Mouse (Mus musculus) forebrain, postnatal 0 days (tissue): ENCODE results near the gene Cfap206. TPM values are rescaled to one million over a fixed set of nuclear protein-coding genes. Genes with fewer than 3 reads are reported as not detected.

Experiments
- ATAC-seq: fragments of 200-750 bp; cut with Nextera tagmentation; 2 replicates; pipeline ENCODE4 v1.8.0; 2017; ENCODE audit warnings: mild to moderate bottlenecking, moderate library complexity
- DNase-seq: peaks from one replicate; pipeline ENCODE4 v3.0.0-alpha.2; 2015
- H3K27ac ChIP-seq: fragments of 300-500 bp; sonication (generic); 2 replicates; pipeline ENCODE4 v1.5.1; 2014; ENCODE audit warnings: low read depth, mild to moderate bottlenecking, antibody characterized with exemption, low read length, moderate library complexity, mixed read lengths
- H3K27me3 ChIP-seq: fragments of 300-500 bp; sonication (generic); 2 replicates; pipeline ENCODE4 v1.6.1; 2014; ENCODE audit warnings: mild to moderate bottlenecking, low read length, mixed read lengths; ENCODE audit not compliant: insufficient read depth
- H3K36me3 ChIP-seq: fragments of 300-500 bp; sonication (generic); 2 replicates; pipeline ENCODE4 v1.6.1; 2014; ENCODE audit warnings: mild to moderate bottlenecking, moderate library complexity; ENCODE audit not compliant: insufficient read depth
- H3K4me1 ChIP-seq: fragments of 300-500 bp; sonication (generic); 2 replicates; pipeline ENCODE4 v1.6.1; 2014; ENCODE audit warnings: antibody characterized with exemption; ENCODE audit not compliant: insufficient read depth
- H3K4me2 ChIP-seq: fragments of 300-500 bp; sonication (generic); 2 replicates; pipeline ENCODE4 v1.6.1; 2014; ENCODE audit warnings: low read depth, mild to moderate bottlenecking, moderate library complexity
- H3K4me3 ChIP-seq: fragments of 300-500 bp; sonication (generic); 2 replicates; pipeline ENCODE4 v1.5.1; 2014; ENCODE audit warnings: low read depth, low read length, mixed read lengths
- H3K9ac ChIP-seq: fragments of 300-500 bp; sonication (generic); 2 replicates; pipeline ENCODE4 v1.6.1; 2014; ENCODE audit warnings: mild to moderate bottlenecking
- H3K9me3 ChIP-seq: fragments of 300-500 bp; sonication (generic); 2 replicates; pipeline ENCODE4 v1.6.1; 2016; ENCODE audit warnings: low read length
- CTCF ChIP-seq: sonication (generic); IDR thresholded peaks from 2 replicates; pipeline ENCODE4 v1.5.1; 2016; ENCODE audit warnings: antibody characterized with exemption, control low read depth, low read depth
- WGBS: fragments of 180-500 bp; shearing (Covaris S2); extraction: QIAGEN DNeasy Blood & Tissue Kit; methylation state at CpG from one replicate; pipeline ENCODE4 v1.1.7; 2014; 5-methylcytosine and 5-hydroxymethylcytosine counted together
- polyA plus RNA-seq: library from polyadenylated mRNA; unstranded; fragments of >200 nt; fragmentation: Nextera tagmentation; extraction: Ambion mirVana; gene quantifications from 2 replicates; pipeline ENCODE4 v1.2.1, GENCODE M21; 2015
- total RNA-seq: library from RNA; depleted of rRNA; stranded (reverse); fragments of >200 nt; gene quantifications from 2 replicates; pipeline ENCODE4 v1.2.3, GENCODE M21; 2014

Cfap206 gene
- total and polyA plus RNA-seq, 2 experiments from 2014 or later, result 5.7 to 6.3 TPM

DNA sequence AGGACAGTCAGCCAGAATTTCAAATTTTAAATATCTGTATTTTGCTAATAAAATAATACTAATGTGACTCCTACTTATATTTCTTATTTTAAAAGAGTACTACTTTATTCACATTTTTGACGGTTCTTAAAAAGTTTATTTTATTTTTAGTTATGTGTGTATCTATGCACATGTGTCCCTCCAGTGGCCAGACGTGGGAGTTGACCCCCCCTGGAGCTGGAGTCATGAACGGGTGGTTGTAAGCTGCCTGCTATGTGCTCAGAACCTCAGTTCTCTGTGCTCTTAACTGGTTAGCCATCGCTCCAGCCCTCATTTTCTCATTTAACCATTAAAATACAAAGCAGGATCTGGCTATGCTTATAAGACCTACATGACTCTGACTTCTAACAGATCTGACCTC, 27.0 kb downstream of the Cfap206 start:
- no peak overlapping the region for H3K9ac ChIP-seq
- ATAC-seq (no peak), DNase-seq (no peak)
- no peak overlapping the region for H3K4me3 ChIP-seq
- no peaks in the 10 kb centered on the region for H3K36me3 ChIP-seq
- no peaks in the 10 kb centered on the region for H3K4me1 ChIP-seq
- no peak for TF ChIP-seq CTCF
- H3K27me3 ChIP-seq, result no peaks in the 10 kb centered on the region
- H3K27ac ChIP-seq, result no peak overlapping the region
- H3K4me2 ChIP-seq, result no peak overlapping the region
- H3K9me3 ChIP-seq, result no peaks in the 10 kb centered on the region
- 68% methylated on average over 4 of the region's 4 CpGs for WGBS

DNA sequence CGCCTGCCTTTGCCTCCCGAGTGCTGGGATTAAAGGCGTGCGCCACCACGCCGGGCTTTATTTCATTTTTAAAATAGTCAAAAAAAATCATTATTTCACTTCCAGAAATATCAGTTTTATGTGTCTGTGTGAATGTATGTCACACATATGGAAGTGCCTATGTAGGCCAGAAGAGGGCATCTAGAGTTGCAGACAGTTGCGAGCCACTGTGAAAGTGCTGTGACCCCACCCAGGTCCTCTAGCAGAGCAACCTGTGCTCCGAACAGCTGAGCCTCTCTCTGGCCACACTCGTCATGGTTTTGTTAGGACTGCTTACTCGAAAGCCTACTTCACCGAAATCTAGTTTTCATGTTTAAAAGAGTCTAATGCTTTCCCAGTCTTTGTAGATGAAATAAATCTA, 27.8 kb downstream of the Cfap206 start:
- no peak for DNase-seq
- no peak overlapping the region for H3K9ac ChIP-seq
- WGBS, result 97% methylated on average over 11 of the region's 11 CpGs
- H3K4me3 ChIP-seq, result no peak overlapping the region
- no peak for TF ChIP-seq CTCF
- no peak overlapping the region for H3K27ac ChIP-seq
- H3K9me3 ChIP-seq, result no peaks in the 10 kb centered on the region
- no peaks in the 10 kb centered on the region for H3K27me3 ChIP-seq
- no peak overlapping the region for H3K4me2 ChIP-seq
- ATAC-seq, result no peak
- no peaks in the 10 kb centered on the region for H3K4me1 ChIP-seq
- no peaks in the 10 kb centered on the region for H3K36me3 ChIP-seq

DNA sequence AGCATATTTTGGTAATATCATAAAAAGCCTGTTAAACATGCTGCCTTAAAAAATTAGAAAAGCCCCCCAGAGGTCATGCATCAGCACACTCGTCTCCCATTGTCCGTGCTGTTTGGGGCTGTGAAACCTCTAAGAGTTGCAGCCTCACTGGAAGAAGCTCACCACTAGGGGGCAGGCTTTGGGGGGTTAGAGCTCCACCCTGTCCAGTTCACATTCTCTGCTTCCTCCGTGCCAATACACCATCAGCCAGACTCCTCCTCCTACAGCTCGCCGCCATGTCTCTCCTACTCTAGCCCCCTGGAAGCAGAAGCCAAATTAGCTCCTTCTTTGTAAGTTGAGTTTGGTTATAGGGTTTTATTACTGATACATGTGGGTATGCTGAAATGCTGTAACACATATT, 28.5 kb downstream of the Cfap206 start:
- H3K4me1 ChIP-seq, result no peaks in the 10 kb centered on the region

DNA sequence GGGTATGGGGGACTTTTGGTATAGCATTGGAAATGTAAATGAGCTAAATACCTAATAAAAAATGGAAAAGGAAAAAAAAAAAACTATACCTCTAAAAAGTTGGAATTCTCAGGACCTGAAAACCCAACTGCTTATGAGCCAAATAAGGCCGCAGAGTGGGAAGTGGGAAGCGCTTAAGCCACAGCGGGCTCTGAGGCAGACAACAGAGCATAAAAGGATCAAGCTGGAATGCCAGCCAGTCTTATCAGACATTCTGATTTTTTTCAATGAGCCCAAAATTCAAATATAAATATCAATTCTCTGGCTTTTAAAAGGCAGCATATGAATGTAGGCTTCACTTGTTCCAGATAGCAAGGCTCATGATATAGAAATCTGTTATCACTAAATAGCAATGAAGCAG, 42.0 kb downstream of the Cfap206 start:
- Histone ChIP-seq H3K27ac (0 out of 2 replicates have a peak overlapping the region, but pooled peaks have one; percentile 45), H3K9ac (no peak overlapping the region), H3K27me3 (no peaks in the 10 kb centered on the region), H3K36me3 (no peaks in the 10 kb centered on the region), H3K4me2 (peak overlapping the region; percentile 48), H3K4me3 (no peak overlapping the region), H3K4me1 (0 out of 2 replicates have a peak, but pooled peaks cover 5% of the 10 kb centered on the region), H3K9me3 (no peaks in the 10 kb centered on the region)
- WGBS, result 77% methylated on average over 3 of the region's 3 CpGs
- peak; percentile 11 for DNase-seq
- TF ChIP-seq CTCF, result no peak
- ATAC-seq, result no peak

More for the DNA sequence above, 28.5 kb downstream of the Cfap206 start:
- Histone ChIP-seq H3K4me2 (no peak overlapping the region), H3K36me3 (no peaks in the 10 kb centered on the region), H3K4me3 (no peak overlapping the region), H3K27me3 (no peaks in the 10 kb centered on the region), H3K9me3 (no peaks in the 10 kb centered on the region), H3K27ac (no peak overlapping the region), H3K9ac (no peak overlapping the region)
- TF ChIP-seq CTCF, result peak; percentile 53
- ATAC-seq, result peak; percentile 32; the same call in 1 of the 2 replicates
- DNase-seq, result peak; percentile 18
- whole genome bisulfite sequencing, result 37% methylated on average over 5 of the region's 5 CpGs

DNA sequence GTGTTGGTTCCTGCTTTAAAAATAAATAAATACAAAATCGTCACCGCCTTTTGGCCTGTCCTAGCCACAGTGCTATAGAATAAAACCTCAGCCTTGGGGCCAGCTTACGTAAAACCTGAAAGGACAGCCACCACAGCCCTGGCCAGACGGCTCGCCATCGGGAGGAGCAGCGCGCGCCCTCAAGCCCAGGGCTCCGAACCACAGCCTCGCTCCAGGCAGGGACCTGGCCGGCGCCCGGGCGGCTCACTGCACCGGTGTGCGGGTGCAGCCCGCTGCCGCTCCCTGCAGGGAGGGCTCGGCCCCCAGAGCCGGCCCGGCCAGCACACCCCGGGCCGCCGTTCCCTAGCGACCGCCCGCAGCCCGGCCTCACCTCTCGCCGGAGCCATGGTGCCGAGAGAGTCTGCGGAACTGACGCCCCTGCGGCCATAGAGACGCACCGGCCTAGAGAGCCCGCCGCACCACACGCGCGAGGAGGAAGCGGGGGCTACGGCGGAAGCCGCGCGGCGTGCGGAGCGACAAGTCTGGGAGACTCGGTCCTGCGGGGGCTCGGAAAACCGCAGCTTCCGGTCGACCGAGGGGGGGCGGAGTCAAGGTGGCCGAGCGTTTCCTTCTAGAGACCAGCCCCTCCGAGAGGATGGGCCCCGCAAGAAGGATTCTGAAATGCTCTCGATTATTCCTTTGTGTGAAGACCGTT, 43.0 kb downstream of the Cfap206 start, which contains the start of gene Slc35a1:
Gene Slc35a1 (minus strand): TSS at position 565 of the 694 bp plus-strand sequence.
- Histone ChIP-seq H3K9me3 (no peaks in the 10 kb centered on the region), H3K4me3 (peak within 1 kb of the TSS; percentile 91), H3K4me1 (0 out of 2 replicates have a peak, but pooled peaks cover 5% of the 10 kb centered on the region), H3K27ac (peak within 1 kb of the TSS; percentile 93), H3K9ac (peak within 1 kb of the TSS; percentile 98), H3K36me3 (0 out of 2 replicates have a peak, but pooled peaks cover 6% of the 10 kb centered on the region), H3K27me3 (no peaks in the 10 kb centered on the region), H3K4me2 (peak within 1 kb of the TSS; percentile 48)
- peak; percentile 94 for DNase-seq
- peak; percentile 99 for ATAC-seq
- WGBS, result under 1% methylated on average over 65 of the region's 65 CpGs
- TF ChIP-seq CTCF, result 0 out of 2 replicates have a peak, but pooled peaks have one; percentile 35

DNA sequence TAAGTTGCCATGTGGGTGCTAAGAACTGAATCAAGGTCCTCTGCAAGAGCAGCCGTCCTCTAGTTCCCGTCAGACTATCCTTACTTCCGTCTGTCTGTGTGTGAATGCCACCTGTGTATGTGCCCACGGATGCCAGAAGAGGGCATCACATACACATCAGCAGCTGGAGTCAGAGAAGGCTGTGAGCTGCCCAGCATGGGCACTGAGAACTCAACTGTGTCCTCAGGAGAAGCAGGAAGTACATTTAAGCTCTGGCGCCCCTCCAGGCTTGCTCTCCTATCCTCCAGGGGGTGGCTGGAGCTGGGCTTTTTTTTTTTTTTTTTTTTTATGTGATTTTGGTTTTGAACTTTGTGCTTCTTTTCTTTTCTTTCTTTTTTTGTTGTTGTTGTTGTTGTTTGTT, 49.5 kb downstream of the Cfap206 start:
- no peaks in the 10 kb centered on the region for H3K9me3 ChIP-seq
- no peaks in the 10 kb centered on the region for H3K27me3 ChIP-seq
- TF ChIP-seq CTCF, result peak; percentile 42
- H3K4me2 ChIP-seq, result no peak overlapping the region
- H3K36me3 ChIP-seq, result peaks cover 24% of the 10 kb centered on the region
- H3K4me1 ChIP-seq, result no peaks in the 10 kb centered on the region
- no peak overlapping the region for H3K4me3 ChIP-seq
- ATAC-seq (no peak), DNase-seq (no peak)
- H3K27ac ChIP-seq, result no peak overlapping the region
- H3K9ac ChIP-seq, result no peak overlapping the region
- 89% methylated on average over 5 of the region's 5 CpGs for WGBS

DNA sequence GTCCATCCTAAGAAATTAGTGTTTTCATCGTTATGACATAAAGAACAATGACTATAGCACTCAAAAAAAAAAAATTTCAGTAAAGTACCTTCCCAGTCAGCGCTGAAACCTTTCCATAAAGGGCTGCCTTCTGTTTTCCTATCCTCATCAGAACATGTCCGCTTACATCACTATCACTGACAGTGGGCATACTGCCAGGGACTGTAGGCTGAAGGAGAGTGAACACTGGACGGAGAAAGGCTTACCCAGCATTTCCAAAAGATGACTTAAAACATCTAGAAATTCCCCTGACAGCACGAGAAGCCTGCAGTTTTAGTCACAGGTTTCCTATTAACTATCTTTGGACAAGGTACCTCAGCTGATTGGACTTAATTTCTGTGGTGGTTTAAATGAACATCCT, 56.3 kb downstream of the Cfap206 start:
- Histone ChIP-seq H3K27me3 (no peaks in the 10 kb centered on the region), H3K4me3 (no peak overlapping the region), H3K9me3 (no peaks in the 10 kb centered on the region), H3K4me1 (no peaks in the 10 kb centered on the region), H3K36me3 (peaks cover 26% of the 10 kb centered on the region), H3K4me2 (no peak overlapping the region), H3K9ac (no peak overlapping the region), H3K27ac (no peak overlapping the region)
- 89% methylated on average over 5 of the region's 5 CpGs for WGBS
- no peak for TF ChIP-seq CTCF
- DNase-seq, result no peak
- ATAC-seq, result no peak
